Mouse (Mus musculus) testis, postnatal 14 days (tissue): Measurements from ENCODE around the gene Myrip.

Experiments used
- DNase-seq: peaks from one replicate; pipeline ENCODE4 v3.0.0; 2021; ENCODE audit warnings: low spot score

The Myrip gene

DNA sequence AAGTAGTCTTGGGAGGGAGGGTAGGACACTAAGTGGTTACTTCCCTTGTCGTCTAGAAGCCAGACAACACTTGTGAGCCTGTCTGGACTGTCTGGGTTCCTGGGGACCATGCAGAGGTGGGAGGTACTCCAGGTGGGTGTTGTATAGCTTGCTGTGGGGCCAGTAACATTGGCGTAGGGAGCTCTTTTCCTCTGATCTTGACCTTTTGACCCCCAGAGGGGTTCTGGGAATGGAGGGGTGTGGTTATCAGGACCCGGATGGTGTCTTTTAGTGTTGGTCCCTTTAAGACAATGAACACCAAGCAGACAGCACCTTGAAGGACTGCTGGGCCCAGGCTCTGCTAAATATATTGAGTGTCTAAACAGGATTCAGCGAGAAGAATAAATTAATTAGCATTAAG is 36.9 kb downstream of the Myrip start:
- DNase-seq: no peak

DNA sequence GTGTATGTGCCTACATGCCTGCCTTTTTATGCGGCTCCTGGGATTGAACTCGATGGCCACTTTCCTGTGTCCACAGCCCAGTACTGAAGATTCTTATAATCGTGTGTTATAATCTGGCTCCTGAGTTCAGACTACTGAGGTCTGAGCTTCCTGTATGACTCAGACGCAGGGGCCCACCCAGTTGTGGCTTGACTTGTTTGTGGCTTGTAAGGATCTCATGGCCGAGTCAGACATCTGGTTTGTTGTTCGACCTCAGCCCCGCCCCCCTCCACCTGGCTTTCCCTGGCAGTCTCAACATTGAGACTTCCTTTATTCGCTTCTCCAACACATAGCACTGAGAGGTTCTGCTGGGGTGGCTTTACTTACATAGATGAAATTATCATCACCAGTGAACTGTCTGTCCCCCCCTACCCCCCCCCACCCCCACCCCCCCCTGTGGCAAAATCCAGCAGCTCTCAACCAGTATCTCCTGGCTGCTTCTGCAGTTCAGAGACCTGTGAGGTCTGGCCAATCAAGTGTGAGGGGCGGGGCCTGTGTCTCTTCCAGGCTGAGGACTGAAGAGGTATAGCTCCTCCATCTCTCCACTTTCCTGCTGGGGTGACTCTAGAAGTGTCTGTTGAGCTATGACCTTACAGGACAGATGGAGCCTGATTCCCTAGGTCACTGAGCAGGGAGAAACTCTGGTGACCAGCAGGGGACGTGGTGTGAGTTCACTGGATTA is 38.8 kb downstream of the Myrip start:
- no peak for DNase-seq

DNA sequence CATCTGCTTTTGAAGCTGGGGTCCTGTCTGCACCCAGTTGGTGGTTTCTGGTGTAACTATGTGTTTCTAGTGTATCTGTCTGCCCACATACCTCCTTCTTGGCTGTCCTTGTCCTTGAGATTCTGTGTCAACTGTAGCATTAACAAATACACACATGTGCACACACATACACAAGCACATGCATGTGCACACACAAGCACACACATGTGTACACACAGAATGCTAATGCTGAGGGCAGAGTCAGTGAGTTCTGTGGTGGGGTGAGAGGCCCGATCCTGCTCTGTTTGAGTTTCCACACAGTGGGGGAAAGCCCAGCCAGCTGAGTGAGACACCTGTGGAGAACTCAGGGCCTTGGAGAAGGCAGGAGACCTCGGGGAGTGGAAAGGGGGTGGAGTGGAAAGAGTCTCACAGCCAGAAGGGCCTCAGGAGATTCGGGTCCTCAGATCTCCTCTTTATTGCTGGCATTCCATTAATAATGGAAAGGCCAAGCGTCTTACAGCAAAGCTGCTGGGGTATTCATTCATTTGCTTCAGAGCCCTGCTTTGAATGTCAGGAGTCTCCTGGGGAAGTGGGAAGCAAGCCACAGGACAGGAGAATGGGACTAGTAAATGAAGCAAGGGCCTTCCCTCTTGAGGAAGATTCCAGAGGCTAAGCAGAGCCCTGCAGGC is 41.9 kb downstream of the Myrip start:
- DNase-seq: no peak

DNA sequence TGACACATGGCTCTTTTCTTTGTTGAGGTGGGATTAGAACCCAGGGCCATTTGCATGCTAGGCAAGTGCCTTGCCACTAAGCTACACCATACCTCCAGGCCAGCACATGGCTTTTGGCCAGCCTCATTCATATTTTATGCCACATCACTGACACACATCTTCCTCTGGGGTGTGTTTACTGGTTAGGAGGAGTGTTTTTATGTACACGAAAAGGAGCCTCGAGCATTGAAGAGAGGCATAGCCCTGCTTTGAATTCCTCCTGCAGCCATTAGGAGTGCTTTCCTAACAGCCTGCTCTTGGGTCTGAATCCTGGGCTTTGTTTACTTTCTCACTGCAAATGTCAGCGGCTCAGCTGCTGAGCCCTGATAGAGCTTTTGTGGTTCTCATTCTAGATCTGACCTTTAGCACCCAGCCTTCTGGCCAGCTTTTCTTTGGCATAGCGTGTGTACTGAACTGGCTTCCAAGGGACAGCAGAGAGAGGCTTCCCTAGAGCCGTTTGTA is 44.4 kb downstream of the Myrip start:
- DNase-seq: no peak

DNA sequence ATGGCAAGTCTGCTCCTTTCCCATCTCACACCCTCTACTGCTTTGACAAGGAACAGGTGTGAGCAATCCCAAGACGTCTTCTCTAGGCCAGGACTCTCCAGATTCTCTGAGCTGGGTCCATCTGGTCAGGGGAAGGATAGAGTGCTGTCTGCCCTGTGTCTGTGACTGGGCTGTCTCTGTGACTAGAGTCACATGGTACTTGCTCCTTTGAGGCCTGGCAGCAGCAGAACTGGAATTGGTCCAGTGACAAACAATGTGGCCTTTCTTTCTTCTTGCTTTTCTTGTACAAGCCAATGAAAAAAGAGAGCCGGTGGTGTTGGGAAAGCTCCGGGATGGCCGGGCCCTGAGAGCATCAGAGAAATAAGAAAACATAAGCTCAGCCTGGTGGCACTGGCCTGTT is 47.8 kb downstream of the Myrip start:
- DNase-seq: peak; percentile 58

DNA sequence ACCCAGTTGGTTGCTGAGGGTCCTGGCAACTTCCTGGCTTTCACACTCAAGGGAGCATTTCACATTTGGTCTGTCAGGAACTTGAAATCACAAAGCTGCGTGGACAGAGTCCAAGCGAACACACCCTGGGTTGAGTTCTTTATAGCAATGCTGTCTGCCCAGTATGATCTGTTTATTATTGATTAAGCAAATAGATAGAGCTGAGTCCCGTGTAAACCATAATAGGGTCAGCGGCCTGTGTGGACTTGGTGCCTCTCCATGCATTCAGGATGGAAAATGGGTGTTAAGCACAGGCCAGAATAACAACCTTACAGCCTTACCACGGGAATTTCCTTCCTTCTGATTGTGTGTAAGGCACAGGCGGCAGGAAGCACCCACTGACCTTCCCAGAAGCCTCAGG is 49.0 kb downstream of the Myrip start:
- no peak for DNase-seq

DNA sequence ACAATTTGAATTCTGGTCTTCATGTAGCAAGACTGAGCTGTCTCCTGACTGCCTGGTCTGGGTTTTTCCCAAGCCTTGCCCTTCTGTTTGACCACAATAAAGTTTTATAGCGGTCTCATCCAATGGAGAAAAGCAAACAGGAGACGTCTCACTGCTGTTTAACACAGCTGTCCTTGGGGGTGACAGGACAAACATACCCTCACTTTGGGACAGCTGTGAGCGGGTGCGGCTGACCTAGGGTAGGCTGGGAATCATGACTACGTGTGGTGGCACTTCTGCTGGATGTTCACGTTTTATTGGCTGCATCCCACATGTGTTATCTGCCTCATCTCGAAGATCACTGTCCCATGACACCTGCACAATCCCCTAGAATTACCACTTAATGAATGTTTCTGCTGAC is 49.7 kb downstream of the Myrip start:
- no peak for DNase-seq

DNA sequence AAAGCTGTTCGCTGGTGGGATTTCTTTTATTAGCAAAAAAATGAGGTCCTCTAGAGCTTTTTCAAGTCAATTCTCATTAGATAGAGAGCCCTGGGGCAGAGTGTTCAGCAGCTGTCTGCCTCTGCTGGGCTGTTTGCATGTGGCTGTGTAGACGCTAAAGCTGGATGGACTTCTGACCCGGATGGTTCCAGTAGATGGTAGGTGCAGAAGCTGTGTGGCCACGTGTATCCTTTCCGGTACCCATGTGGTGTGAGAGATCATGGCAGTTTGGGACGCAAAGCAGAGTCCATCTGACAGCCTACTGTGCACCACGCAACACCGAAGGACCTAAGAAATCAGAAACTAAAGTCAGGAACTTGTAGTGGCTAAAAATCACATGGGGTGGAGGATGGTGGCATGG is 50.2 kb downstream of the Myrip start:
- no peak for DNase-seq

DNA sequence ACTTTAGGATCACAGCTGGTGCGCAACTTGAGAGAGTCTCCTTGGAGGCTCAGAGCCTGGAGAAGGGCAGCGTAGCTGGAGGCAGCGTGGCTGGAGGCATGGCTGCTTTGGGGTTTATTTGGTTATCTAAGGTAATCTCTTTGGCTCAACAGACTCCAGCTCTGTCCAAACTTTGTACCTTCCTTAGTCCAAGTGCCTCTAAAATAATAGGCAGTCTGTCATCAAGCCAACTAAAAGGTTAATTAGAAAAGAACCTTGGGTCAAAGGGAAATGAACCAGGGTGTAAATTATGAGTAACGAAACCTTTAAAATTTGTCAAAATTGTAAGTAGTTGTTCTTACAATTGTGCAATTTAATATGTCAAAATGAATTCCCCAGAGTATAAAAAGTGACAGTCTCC is 51.7 kb downstream of the Myrip start:
- no peak for DNase-seq

DNA sequence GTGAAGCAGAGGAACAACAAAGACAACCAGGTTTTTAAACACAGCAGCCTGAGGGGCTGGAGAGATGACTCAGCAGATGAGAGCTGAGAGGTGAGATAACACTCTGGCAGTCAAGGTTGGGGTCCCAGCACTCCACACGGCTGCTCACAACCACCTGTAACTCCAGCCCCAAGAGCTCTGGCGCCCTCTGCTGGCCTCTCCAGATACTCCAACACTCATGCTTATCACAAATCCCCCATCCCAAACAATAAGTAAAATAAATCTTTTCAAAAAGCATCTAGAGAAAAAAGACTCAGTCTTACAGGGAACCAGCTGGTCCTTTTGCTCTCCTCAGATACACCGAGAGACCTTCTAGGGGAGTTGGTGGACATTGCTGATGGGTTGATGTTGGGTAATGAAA is 52.7 kb downstream of the Myrip start:
- peak; percentile 36 for DNase-seq

DNA sequence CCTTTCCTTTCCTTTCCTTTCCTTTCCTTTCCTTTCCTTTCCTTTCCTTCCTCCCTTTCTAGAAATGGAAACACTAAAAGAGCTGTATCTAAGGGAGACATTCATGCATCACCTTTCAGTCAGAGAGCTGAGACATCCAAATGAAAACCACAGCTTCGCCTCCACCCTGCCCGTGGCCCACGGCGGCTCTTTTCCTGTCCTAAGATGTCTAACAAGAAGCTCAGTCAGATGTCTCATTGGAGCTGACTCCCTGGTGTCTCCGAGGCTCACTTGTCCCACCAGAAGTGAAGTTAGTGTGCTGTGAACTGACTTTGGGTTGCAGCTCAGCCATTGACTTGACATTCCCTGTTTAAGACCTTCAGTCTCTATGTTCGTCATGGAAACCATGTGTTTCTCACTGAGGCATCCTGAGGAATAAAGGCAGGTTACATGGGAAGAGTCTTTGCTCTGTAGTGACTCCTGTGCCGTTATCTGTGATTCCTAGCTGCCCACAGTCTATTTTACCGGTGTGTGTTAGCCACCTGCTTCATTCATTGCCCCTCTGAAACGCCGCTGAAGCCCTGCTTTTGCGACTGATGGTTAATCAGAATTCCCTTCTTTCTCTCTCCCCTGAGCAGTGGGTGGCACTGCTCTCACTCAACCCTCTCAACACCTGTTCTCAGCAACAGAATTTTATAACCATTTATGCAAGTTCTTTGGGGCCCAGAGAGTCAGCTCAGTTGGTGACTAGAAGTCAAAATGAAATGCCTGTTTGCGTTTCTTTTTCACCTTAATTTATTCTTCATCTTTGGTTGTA is 53.4 kb downstream of the Myrip start:
- no peak for DNase-seq

DNA sequence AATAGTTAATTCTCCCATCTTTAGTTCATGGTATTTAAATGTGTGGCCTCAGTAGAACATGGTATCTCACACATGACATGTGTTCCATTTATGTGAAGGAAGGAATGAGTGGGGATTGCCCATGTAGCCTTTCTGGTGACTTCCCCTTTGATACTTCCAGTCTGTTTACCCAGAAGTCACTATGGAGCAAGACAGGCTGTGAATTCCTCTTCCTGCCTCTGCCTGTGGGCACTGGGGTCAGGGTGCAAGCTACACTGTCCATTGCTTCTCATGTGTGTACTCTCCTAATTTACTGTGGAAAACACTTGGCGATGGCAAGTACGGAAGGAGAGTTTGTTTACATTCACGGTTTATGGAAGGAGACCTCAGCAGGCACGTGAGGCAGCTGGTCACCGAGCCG is 55.2 kb downstream of the Myrip start:
- no peak for DNase-seq

DNA sequence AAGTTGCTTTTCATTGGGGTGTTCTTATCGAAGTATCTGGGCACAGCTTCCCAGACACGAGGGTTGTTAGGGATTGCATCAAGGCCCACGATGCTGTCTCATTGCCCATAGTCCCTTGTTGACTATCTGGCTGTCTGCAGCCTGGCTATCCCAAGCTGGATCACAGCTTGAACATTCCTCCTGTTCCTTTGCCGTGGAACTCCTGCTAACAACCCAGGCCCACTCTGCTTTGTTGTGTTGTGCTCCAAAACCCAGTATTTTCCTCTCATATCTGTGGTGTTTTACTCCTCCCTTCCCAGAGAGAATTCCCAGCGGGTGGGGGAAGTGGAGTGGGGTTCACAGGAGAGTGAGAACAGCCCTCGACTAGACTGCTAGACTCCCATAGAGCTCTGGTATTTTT is 56.7 kb downstream of the Myrip start:
- no peak for DNase-seq

DNA sequence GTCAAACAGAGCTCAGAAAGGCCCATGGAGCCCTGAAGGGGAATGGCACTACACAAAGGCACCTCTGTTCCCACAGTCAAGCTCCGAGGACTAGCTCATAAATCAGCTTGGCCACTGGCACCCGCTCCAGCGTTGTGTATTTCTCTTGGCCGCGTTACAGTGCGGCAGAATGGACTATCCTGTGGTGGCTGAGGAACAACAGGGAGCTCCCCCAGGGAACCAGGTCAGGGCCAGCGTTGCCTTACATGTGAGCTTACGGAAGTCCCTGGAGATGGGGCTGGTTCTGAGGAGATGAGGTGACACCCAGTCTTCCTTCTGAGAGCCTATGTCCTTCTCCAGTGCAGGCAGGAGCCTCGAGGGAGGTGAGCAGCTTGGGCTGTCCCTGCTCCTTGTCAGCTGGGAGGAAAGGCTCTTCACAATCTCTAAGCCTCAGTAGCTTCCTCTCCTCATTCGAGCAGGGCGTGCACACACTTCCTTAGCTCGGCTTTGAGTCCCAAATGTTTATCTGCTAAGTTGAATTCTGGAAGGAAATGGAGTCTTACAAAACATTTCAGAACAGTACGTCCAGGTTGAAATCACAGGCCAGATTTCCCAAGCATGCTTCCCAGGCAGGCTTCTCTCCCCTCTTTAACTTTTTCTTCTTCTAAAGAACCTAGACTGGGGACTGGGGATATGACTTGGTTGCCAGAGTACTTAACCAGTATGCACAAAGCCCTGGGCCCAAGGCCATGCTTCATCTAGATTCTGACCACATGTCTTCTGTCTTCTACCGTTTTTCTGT is 59.3 kb downstream of the Myrip start:
- peak; percentile 61 for DNase-seq

DNA sequence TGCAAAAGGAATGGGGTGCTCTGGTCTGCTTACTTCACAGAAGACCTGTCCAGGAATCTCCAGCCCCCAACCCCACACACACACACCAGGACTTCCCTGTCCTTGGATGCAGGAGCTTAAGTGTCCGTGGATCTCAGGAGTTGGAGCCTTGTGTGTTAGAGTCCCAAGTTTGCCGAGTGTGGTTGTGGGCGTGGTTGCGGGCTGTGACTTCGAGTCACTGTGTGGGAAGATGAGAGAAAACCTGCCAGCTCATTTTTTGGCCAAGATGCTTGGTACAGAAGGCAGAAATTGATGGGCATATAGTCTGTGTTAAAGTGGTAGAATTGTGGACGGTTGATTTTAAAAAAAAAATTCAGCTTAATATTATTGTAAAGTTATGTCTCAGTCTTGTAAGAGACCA is 60.3 kb downstream of the Myrip start:
- no peak for DNase-seq

DNA sequence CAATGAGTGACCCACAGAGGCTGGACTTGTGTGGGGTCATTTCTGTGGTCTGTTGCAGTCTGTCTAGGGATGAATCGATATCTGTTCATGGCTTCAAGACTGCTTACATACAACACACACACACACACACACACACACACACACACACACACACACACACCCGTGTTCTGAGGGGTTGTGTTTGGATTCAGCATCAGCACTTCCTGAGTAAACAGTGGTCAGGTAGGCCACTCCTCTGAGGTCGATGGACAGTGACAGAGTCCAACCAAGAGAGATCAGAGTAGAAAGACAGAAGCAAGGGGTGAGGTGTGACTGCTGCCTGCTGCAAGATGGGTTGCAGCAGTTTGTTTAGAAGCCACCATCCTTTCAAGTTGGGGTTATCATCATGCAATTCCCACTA is 61.4 kb downstream of the Myrip start:
- no peak for DNase-seq

DNA sequence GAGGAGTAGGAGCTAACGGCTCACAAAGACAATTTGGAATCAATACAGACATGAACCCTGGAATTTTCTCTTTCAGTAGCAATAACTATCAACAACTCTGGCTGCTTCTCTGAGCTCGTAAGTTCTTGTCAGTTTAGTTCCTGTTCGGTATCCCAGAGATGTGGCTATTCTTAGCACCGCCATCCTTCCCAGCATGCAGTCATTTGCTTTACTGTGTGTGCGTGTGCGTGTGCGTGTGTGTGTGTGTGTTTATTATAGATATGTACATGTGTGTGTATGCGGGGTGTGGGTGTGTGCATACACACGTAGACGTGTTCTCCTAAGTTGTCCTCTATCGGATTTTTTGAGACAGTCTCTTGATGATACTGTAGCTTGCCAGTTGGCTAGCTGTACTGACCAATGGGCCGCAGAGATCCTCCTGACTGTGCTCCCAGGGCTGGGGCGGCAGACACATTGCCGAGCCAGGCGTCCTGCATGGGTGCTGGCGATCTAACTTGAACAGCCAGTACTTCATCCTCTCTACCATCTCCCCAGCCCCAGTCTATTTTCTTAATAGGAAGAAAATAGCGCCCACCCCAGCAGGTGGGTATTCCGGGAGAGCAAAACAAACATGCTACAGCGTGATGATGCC is 63.5 kb downstream of the Myrip start:
- DNase-seq: no peak

DNA sequence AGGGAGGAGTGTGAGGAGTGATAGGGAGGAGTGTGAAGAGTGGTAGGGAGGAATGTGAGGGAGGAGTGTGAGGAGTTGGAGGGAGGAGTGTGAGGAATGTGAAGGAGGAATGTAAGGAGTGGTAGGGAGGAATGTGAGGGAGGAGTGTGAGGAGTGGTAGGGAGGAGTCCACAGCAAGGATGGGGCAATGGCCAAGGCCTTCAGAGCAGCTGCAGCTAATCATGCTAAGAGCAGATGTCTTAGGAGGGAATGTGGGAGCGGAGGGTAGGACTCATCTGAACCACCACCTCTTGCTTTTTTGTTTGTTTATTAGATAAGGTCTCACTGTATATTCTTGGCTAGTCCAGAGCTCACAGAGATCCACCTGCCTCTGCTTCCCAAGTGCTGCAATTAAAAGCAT is 66.2 kb downstream of the Myrip start:
- no peak for DNase-seq

DNA sequence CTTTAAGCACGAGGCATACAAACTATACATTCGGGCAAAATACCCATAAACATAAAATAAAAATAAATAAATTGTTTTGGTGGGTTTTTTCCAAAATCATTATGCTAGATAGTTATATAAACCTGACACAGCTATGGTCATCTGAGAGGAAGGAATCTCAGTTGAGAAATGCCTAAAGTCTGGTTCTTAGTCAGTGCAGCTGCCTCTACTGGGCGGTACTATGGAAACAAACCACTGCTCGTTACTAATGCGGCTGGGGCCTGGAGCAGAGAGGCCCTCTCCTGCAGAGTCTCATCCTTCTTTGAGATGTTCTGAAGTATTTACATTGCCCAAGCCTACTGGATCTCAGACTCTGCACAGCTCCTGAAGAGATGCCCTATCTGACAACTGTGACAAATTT is 70.3 kb downstream of the Myrip start:
- DNase-seq: no peak

DNA sequence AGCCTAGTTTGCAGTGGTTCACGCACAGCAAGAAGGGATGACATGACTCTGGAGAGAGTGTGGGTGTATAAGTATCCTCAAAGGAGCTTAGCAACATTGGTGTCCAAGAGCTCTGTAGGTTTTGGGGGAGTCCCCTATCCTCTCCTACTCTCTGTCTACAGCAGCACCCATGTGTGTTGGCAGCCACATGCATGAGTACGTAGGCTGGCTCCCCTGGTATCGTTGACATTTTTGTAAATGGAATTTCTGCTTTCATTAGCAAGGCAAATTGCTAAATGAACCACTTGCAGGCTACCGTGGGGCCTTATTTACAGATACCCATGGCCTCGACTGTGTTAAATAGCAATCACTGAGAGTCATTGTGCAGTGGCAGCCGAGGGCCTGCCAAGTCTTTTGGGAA is 71.0 kb downstream of the Myrip start:
- DNase-seq: no peak

DNA sequence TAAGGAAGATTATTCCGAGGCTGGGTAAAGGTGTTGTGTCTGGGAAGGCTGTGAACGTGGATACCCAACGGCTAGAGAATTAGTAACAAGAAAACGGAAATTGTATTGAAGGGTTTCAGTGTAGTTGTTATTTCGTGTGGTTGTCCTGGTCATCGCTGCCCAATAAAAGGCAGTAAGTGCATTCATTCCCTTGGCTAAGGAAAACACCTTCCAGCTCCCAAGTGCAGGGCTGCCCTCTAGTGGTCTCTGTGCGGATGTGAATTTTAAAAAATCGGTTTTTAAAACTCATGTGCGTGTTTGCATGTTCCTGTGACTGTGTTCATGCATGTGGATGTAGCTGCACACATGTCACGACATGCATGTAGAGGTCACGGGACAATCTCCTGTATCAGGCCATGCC is 76.4 kb downstream of the Myrip start:
- no peak for DNase-seq

DNA sequence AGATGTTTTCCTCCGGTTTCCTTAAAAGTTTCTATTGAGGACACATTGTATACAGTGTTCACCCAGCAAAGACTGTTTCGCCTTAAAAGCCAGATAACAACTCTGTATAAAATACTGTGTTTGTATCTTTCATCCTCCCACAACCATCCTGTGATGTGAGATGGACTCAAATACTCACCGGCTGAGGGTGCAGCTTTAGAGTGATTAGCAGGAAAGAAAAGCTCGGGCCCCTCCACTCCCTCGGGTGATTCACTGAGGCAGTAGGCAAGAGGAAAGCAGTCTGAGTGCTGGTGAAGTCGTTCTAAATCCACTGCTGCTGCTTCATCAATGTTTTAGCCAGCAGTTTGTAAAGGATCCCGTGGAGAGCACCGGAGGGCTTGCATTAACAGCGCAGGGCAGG is 93.9 kb downstream of the Myrip start:
- no peak for DNase-seq
